In the genomic region with DNA sequence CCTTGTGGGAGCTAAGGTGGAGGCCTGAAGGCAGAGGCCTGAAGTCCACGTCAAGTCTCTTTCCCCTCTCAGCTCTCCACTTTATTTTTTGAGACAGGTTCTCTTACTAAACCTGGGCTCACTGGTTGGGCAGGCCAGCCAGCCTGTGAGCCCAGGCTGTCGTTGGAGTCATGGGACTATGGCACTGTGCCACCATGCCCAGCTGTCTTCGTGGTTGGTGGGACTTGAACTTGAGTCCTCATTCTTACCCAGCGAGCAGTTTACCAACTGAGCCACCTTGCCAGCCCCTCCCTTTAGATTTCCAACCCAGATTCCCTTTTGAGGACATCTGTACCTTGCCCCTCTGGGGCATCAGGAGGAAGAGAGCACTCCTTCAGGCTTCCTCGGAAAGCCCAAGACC, we compare ENCODE assay signal across 9 mouse cellular contexts. TPM values are rescaled to one million over a fixed set of nuclear protein-coding genes. Genes with fewer than 3 reads are reported as not detected.
A peak's percentile ranks its signal among the peaks of the same experiment; 100 is the strongest.
DNase-seq lines count a peak whose midpoint lies in the region; ATAC-seq lines count a peak whose summit lies in the region.
"Had no signal": no experiment of that assay in that cellular context is flagged by ENCODE, and none has a peak within 500 bp of the region (broad histone marks: within the 10 kb centered on the region; RNA-seq: fewer than 3 reads in every experiment).

No protein-coding gene starts in this region.

- no peak overlapping the region for H3K9ac ChIP-seq in hindbrain, embryonic 13.5 days
- no peak overlapping the region for H3K9ac ChIP-seq in hindbrain, embryonic 11.5 days (ENCODE audit: low read depth, low read length)
- H3K9ac ChIP-seq in lung, embryonic 16.5 days (ENCODE audit: low read length), result no peak overlapping the region
- H3K9ac ChIP-seq in embryonic facial prominence, embryonic 15.5 days, result no peak overlapping the region
- H3K9ac ChIP-seq in neural tube, embryonic 15.5 days (replicated peaks), result no peak overlapping the region
- no peak overlapping the region for H3K9ac ChIP-seq in midbrain, embryonic 15.5 days
- H3K9ac ChIP-seq: hindbrain, embryonic 15.5 days had no signal

- peaks cover 49% of the 10 kb centered on the region for H3K4me1 ChIP-seq in hindbrain, embryonic 13.5 days (replicated peaks)
- H3K4me1 ChIP-seq in hindbrain, embryonic 11.5 days (replicated peaks; ENCODE audit: control insufficient read depth, insufficient read depth, low read length), result peaks cover 2% of the 10 kb centered on the region; the same call in 1 of the 2 replicates
- H3K4me1 ChIP-seq in lung, embryonic 16.5 days (replicated peaks; ENCODE audit: control insufficient read depth, insufficient read depth, low read length), result peaks cover 43% of the 10 kb centered on the region
- peaks cover 48% of the 10 kb centered on the region for H3K4me1 ChIP-seq in embryonic facial prominence, embryonic 15.5 days
- H3K4me1 ChIP-seq in neural tube, embryonic 15.5 days, result peaks cover 34% of the 10 kb centered on the region
- H3K4me1 ChIP-seq in midbrain, embryonic 15.5 days, result peaks cover 26% of the 10 kb centered on the region

- no peak for DNase-seq in hindbrain, embryonic 11.5 days (ENCODE audit: low spot score)
- DNase-seq in lung, adult 18-20 months, result no peak

- H3K4me3 ChIP-seq in hindbrain, embryonic 13.5 days, result no peak overlapping the region
- no peak overlapping the region for H3K4me3 ChIP-seq in hindbrain, embryonic 11.5 days (ENCODE audit: low read depth, low read length)
- no peak overlapping the region for H3K4me3 ChIP-seq in lung, embryonic 16.5 days (ENCODE audit: low read length)
- H3K4me3 ChIP-seq in embryonic facial prominence, embryonic 15.5 days (replicated peaks), result no peak overlapping the region
- no peak overlapping the region for H3K4me3 ChIP-seq in neural tube, embryonic 15.5 days (replicated peaks)
- no peak overlapping the region for H3K4me3 ChIP-seq in midbrain, embryonic 15.5 days
- H3K4me3 ChIP-seq: hindbrain, embryonic 15.5 days had no signal

- ATAC-seq in hindbrain, embryonic 13.5 days (ENCODE audit: low FRiP score), result no peak
- ATAC-seq in hindbrain, embryonic 11.5 days (ENCODE audit: low FRiP score), result no peak
- ATAC-seq in lung, embryonic 16.5 days (ENCODE audit: low read depth), result no peak
- ATAC-seq in embryonic facial prominence, embryonic 15.5 days (ENCODE audit: insufficient number of reproducible peaks, low FRiP score, low TSS enrichment, low read depth), result no peak
- no peak for ATAC-seq in neural tube, embryonic 15.5 days (ENCODE audit: low FRiP score)
- ATAC-seq in midbrain, embryonic 15.5 days (replicated peaks), result no peak
- ATAC-seq: midbrain, embryonic 16.5 days had no signal

- no peak overlapping the region for H3K4me2 ChIP-seq in hindbrain, embryonic 13.5 days
- H3K4me2 ChIP-seq in hindbrain, embryonic 11.5 days (replicated peaks; ENCODE audit: low read depth, low read length), result no peak overlapping the region
- no peak overlapping the region for H3K4me2 ChIP-seq in lung, embryonic 16.5 days (ENCODE audit: low read depth, low read length)
- no peak overlapping the region for H3K4me2 ChIP-seq in embryonic facial prominence, embryonic 15.5 days (replicated peaks)
- no peak overlapping the region for H3K4me2 ChIP-seq in neural tube, embryonic 15.5 days
- no peak overlapping the region for H3K4me2 ChIP-seq in midbrain, embryonic 15.5 days
- H3K4me2 ChIP-seq: hindbrain, embryonic 15.5 days had no signal

- peak overlapping the region; percentile 52 for H3K27ac ChIP-seq in hindbrain, embryonic 13.5 days
- no peak overlapping the region for H3K27ac ChIP-seq in hindbrain, embryonic 11.5 days (ENCODE audit: low read depth, low read length)
- H3K27ac ChIP-seq in lung, embryonic 16.5 days (ENCODE audit: low read length), result peak overlapping the region; percentile 15
- H3K27ac ChIP-seq in embryonic facial prominence, embryonic 15.5 days (replicated peaks), result peak overlapping the region; percentile 86
- H3K27ac ChIP-seq in neural tube, embryonic 15.5 days (replicated peaks), result peak overlapping the region; percentile 63; the same call in 1 of the 2 replicates
- H3K27ac ChIP-seq in midbrain, embryonic 15.5 days, result no peak overlapping the region

- 81% methylated on average over 5 of the region's 5 CpGs for WGBS in hindbrain, embryonic 13.5 days
- 86% methylated on average over 5 of the region's 5 CpGs for WGBS in hindbrain, embryonic 11.5 days
- WGBS in lung, embryonic 16.5 days, result 57% methylated on average over 5 of the region's 5 CpGs
- 59% methylated on average over 5 of the region's 5 CpGs for WGBS in embryonic facial prominence, embryonic 15.5 days
- WGBS in neural tube, embryonic 15.5 days, result 78% methylated on average over 5 of the region's 5 CpGs
- WGBS in midbrain, embryonic 15.5 days, result 78% methylated on average over 5 of the region's 5 CpGs

- no peaks in the 10 kb centered on the region for H3K27me3 ChIP-seq in hindbrain, embryonic 13.5 days
- H3K27me3 ChIP-seq in hindbrain, embryonic 11.5 days (ENCODE audit: control insufficient read depth, insufficient read depth, low read length), result no peaks in the 10 kb centered on the region
- no peaks in the 10 kb centered on the region for H3K27me3 ChIP-seq in lung, embryonic 16.5 days (ENCODE audit: control insufficient read depth, insufficient read depth, low read depth, low read length)
- H3K27me3 ChIP-seq in embryonic facial prominence, embryonic 15.5 days, result no peaks in the 10 kb centered on the region
- H3K27me3 ChIP-seq in neural tube, embryonic 15.5 days (replicated peaks), result no peaks in the 10 kb centered on the region
- H3K27me3 ChIP-seq in midbrain, embryonic 15.5 days (replicated peaks), result no peaks in the 10 kb centered on the region
- H3K27me3 ChIP-seq: hindbrain, embryonic 15.5 days had no signal

- H3K36me3 ChIP-seq in hindbrain, embryonic 13.5 days, result no peaks in the 10 kb centered on the region
- H3K36me3 ChIP-seq in hindbrain, embryonic 11.5 days (ENCODE audit: control insufficient read depth, insufficient read depth, low read length), result no peaks in the 10 kb centered on the region
- no peaks in the 10 kb centered on the region; the same call in 1 of the 2 replicates for H3K36me3 ChIP-seq in lung, embryonic 16.5 days (ENCODE audit: control insufficient read depth, insufficient read depth, low read length)
- peaks cover 6% of the 10 kb centered on the region; the same call in 1 of the 2 replicates for H3K36me3 ChIP-seq in embryonic facial prominence, embryonic 15.5 days
- no peaks in the 10 kb centered on the region for H3K36me3 ChIP-seq in neural tube, embryonic 15.5 days
- H3K36me3 ChIP-seq in midbrain, embryonic 15.5 days (replicated peaks), result no peaks in the 10 kb centered on the region
- H3K36me3 ChIP-seq: hindbrain, embryonic 15.5 days had no signal

- no peaks in the 10 kb centered on the region for H3K9me3 ChIP-seq in hindbrain, embryonic 13.5 days
- H3K9me3 ChIP-seq in hindbrain, embryonic 11.5 days (ENCODE audit: control insufficient read depth, low read length), result no peaks in the 10 kb centered on the region
- H3K9me3 ChIP-seq in lung, embryonic 16.5 days (ENCODE audit: control insufficient read depth, low read length), result no peaks in the 10 kb centered on the region
- no peaks in the 10 kb centered on the region for H3K9me3 ChIP-seq in embryonic facial prominence, embryonic 15.5 days (replicated peaks)
- no peaks in the 10 kb centered on the region for H3K9me3 ChIP-seq in neural tube, embryonic 15.5 days (replicated peaks)
- no peaks in the 10 kb centered on the region for H3K9me3 ChIP-seq in midbrain, embryonic 15.5 days
- H3K9me3 ChIP-seq: hindbrain, embryonic 15.5 days had no signal

RNA-seq across cellular contexts. Expression of a gene that starts 47.3 kb away (rescaled TPM):
- 7.3 and 8.1 TPM in 2 replicates for polyA plus RNA-seq in hindbrain, embryonic 13.5 days (2015; fragmentation: Nextera tagmentation; extraction: Ambion mirVana)
- polyA plus RNA-seq in hindbrain, embryonic 11.5 days (2014; fragmentation: Nextera tagmentation; extraction: Ambion mirVana), result 8.1 TPM in 2 replicates
- 23.3 and 26.7 TPM in 2 replicates for polyA plus RNA-seq in lung, embryonic 16.5 days (2015; fragmentation: Nextera tagmentation; extraction: Ambion mirVana)
- 18.5 and 19.2 TPM in 2 replicates for polyA plus RNA-seq in embryonic facial prominence, embryonic 15.5 days (2015; fragmentation: Nextera tagmentation; extraction: Ambion mirVana)
- 7.9 and 8.6 TPM in 2 replicates for polyA plus RNA-seq in neural tube, embryonic 15.5 days (2015; fragmentation: Nextera tagmentation; extraction: Ambion mirVana)
- 7.5 and 8.3 TPM in 2 replicates for polyA plus RNA-seq in midbrain, embryonic 15.5 days (2015; fragmentation: Nextera tagmentation; extraction: Ambion mirVana)

Comparison
In these comparisons a context has a peak if more than half of its experiments do, and no peak if none do; other contexts are left out.
1. H3K27ac ChIP-seq: peak in hindbrain, embryonic 13.5 days (single experiment), lung, embryonic 16.5 days (single experiment), embryonic facial prominence, embryonic 15.5 days (single experiment) and neural tube, embryonic 15.5 days (single experiment); none in hindbrain, embryonic 11.5 days (single experiment) and midbrain, embryonic 15.5 days (single experiment).